Mouse (Mus musculus) adrenal gland, adult 8-10 months (tissue): ENCODE data around the gene Ntan1. TPM values are rescaled to one million over a fixed set of nuclear protein-coding genes. Genes with fewer than 3 reads are reported as not detected.
"Not testable (repeated sequence)": the region's sequence is repeated elsewhere in the genome, so short reads cannot be mapped to it uniquely, and the experiment has no call there.

Source experiments
- DNase-seq: peaks from one replicate; pipeline ENCODE4 v3.0.0; 2022
- total RNA-seq, 4 experiments: library from RNA; stranded (reverse); gene quantifications; 2 replicates each; pipeline ENCODE4 v1.2.4; 2022

Gene Ntan1
- total RNA-seq = 10 to 100 TPM; 56.4 to 67.5 (median 61.9) TPM

DNA sequence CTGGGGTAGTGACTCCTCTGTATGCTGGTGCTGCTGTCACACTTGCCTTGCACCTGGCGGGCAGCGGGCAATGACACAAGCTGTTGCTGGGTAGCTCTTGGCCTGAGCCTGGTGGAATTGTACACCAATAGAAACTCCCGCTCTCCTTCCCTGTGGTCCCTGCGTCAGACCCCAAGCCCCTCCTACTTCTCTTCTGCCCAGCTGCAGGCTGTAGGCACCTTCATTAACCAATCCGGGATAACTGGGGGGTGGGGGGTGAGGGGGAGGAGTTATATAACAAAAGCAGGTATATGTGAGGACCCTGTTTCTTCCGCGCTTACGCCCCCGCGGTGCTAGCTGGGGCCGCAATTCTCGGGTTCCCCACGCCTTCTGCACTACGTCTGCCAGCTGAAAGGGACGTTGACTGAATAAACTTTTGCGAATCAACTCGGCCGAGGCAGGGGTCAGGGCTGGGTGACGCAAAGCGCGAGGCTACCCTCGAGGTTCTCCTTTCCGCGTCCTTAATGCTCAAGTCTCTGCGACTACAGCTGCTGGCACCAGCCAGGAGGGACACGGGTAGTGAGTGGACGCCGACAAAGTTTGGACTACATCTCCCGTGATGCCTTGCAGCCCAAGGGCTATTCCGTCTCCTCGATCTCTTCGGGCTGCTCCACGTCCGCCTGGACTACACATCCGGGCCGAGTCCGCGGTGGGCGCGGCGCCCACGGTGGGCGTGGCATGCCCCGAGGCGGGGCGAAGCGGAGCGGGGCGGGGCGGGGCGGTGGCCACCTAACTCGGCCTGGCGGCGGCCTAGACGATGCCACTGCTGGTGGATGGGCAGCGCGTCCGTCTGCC, at the start of gene Ntan1:
Ntan1 (plus strand) TSS at position 286 of the 834 bp plus-strand sequence.
- DNase-seq = peak; percentile 95

DNA sequence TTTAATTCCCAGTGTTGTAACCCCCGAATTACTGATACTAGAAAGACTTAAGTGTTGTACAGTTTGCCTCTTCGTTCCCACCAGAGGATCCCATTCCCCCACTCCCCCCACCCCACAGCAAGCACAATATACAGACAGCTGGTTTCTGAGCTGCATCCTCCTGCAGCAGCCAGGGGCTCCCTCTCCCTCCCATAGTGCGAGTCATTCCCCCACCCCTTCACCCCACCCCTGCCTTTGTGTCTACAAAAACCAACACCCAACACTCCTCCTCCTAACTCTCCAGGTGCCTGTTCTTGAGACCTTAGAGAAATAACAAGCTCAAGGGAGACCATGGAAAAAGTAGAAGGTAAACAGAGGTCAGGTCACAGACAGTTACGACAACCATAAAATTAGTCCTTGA, 47.0 kb upstream of the Ntan1 start:
- DNase-seq = not testable (repeated sequence)

DNA sequence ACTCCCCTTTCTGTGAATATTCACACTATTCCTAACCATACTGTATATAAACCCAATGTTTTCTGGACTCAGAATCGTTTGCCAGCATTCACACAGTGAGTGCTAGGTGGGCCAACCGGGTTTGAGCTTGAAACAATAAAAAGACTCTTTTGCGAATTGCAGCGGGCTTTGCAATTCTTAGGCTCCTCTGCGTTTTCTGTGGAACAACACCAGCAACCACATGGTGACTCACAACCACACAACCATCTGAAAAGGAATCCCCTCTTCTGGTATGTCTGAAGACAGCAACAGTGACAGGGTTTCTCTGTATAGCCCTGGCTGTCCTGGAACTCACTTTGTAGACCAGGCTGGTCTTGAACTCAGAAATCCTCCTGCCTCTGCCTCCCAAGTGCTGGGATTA, 46.6 kb upstream of the Ntan1 start:
- not testable (repeated sequence) for DNase-seq

DNA sequence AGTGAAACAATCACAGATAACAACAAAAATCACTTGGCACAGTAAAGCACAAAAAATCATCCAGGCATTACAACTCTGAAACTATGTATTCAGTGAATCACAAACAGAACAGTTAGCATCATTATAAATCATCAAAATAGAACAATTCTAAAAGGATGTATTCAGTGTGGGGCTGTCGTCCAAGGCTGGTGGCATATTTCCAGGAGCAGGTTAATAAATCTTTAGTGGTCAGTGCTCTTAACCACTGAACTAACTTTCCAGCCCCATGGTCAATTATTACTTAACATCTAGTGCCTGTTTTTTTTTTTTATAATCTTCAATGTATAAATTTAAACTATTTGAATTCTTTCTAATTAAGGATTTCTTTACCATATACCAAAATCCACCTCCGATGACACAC, 44.6 kb upstream of the Ntan1 start:
- peak; percentile 72 for DNase-seq

DNA sequence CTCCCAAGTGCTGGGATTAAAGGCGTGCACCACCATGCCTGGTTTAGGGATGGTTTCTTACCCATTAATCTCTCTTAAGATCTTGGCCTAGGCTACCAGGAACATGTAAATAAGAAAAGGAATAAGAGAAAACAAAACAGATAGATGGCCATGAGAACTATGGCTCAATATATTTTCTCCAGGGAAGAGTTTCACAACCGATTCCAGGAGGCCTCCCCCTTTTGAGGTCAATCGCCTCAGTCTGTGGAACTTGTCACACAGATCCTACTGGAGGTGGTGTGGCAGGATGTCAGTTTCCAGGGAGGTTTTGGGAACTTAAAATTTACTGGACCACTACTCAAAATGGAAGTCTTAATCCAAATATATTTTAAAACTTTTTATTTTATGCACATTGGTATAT, 44.0 kb upstream of the Ntan1 start:
- not testable (repeated sequence) for DNase-seq

DNA sequence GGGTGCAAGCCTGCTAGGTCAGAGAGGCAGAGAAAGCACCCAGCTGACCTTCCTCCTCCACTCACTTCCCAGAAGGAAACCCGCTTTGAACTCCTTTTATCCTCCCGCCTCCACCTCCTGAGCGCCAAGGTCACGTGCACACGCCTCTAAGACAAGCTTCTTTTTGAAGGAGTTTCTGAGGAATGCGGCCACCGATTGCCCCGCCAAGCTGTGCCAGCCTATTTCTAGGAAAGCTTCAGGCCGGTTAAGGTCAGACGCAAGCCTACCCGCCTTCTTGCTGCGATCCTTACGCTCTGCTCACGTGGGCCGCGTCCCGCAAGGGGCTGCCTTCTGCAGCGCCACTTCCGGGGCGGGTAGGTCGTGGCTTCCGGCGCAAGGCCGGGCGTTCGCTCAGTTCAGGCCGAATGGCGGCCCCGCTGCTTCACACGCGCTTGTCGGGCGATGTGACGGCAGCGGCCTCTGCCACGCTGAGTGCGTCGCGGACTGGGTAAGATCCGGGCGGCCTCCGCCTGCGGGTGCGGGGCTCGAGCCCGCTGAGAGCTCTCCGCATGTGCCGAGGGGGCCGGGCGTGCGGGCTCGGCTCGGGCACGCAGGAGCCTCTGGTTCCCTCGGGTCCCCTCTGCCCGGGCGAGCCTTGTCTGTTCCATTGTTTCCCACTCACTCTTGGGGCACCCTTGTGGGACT, 38.1 kb upstream of the Ntan1 start, which contains the start of gene Rrn3:
Rrn3 (plus strand) TSS at position 356 of the 684 bp plus-strand sequence.
- DNase-seq = peak; percentile 88

DNA sequence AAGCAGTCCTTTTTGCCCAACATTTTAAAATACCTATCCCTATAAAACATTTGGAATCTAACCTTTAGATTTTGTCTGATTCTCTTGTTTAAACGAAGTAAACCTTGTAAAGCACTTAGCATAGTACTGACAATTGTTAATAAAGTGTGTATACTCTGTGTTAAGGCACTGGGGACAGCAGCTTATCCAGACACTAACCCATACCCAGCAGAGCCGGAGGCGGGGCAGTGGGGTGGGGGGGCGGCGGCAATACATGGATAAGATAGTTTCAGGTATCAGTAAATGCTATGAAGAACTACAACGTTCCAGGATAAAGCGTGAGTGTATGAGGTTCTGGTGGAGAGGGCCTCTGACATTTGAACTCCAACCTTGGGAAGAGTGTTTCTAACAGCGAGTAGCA, 37.4 kb upstream of the Ntan1 start:
- DNase-seq = no peak

DNA sequence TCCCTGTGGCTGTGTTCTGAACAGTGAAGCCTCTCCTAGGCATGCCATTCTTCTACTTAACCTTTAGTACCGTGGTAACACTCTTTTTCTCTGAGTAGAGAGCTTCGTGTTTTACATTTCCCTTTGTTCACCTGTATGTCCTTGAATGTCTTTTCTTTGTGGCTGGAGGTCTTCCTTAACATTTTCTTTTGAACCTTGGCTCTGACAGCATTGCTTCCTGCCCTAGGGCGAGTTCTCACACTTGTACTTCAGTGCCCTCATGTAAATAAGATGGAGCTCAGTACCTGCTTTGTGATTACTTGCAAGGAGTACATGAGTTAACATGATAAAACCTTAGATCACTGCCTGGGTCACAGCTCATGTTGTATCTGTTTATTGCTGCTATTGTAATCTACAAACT, 32.7 kb upstream of the Ntan1 start:
- DNase-seq = no peak

DNA sequence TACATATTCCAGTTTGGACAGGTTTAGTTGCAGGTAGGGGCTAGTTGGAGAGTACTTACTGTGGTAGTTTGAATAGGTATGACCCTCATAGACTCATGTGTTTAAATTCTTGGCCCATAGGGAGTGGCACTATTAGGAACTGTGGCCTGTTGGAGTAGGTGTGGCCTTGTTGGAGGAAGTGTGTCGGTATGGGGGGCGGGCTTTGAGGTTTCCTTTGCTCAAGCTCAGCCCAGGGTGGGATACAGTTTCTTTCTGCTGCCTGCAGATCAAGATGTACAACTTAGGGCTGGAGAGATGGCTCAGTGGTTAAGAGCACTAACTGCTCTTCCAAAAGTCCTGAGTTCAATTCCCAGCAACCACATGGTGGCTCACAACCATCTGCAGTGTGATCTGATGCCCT, 25.2 kb upstream of the Ntan1 start:
- DNase-seq = not testable (repeated sequence)

DNA sequence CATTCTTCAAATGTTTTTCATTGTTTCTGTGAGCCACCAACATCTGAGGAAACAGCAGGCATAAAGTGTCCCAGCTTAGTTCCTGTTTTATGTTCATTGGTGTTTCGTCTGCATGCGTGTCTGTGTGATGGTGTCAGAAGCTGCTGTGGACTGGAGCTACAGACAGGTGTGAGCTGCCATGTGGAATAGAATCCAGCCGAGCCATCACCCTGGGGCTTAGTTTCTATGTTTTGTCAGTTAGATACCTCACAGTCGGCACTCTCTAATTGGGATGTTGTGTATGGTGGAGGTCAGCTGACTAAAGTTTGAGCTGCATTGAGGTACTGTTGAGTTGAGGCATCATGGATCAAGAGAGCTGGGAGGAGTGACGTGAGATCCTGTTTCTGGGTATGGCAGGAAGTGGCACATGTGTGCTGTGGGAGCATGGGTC, 21.9 kb upstream of the Ntan1 start:
- no peak for DNase-seq

DNA sequence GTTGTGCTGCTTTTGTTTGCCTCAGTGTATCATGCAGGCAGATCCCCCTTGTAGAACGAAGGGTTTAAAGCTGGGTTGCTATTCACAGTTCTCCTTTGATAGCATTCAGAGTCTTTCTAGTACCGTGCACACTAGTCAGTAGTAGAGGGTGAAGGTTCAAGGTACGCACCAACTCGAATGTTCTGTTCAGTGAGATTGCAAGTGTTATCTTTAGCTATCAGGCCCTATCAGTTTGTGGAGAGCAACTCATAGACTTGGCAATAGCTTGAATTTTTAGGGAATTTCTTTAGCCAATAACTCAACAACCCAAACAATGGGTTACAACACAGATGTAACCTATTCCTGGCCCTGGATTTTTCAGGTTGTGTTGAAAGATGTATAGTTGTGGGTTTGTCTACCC, 17.4 kb upstream of the Ntan1 start:
- no peak for DNase-seq

DNA sequence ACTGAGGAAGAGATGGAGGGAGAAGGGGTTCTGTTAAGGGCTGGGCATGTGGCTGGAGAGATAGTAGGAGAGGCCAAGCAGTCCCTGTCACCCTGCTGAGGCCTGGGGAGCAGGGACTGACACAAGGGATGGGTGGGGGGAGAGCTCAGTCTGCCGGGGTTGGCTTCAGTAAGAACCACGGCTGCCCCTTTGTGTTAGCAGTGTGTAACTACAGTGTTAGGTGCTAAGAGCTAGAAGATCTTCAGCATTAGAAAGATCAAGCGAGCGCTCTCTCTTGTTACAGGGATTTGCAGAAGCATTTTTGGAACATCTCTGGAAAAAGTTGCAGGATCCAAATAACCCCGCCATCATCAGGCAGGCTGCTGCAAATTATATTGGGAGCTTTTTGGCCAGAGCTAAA, 14.0 kb upstream of the Ntan1 start:
- DNase-seq = no peak

DNA sequence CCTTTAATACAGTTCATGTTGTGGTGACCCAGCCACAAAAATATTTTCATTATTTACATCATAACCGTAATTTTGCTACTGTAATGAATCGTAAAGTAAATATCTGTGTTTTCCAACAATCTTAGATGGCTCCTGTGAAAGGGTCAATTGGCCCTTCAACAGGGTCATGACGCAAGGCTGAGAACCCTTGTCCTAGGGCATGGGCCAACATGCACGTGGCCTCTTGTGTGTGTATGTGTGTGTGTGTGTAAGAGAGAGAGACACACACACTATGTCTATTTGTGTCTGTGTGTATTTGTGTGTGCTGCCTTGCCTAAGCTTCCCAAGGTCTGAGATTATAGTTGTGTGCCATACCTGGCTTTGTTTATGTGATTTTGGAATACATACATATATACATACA, 11.0 kb upstream of the Ntan1 start:
- DNase-seq = no peak

DNA sequence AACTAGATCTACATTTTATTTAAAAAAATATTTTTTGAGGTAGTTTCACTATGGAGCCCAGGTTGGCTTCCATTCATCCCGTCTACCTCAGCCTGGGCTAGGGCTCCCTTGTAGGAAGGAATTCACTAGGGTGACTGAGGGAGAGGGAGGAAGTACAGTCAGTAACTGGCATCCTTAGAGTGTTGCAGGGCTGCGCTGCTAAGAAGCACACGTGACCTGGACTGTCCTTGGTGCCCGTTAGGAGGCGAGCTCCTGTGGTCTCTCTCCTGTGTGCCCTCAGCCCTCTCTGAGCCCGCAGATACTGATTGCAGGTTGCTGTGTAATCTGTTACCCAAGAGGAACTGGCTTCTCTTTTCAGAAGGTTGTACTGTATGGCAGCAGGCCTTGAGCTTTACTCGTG, 10.2 kb upstream of the Ntan1 start:
- no peak for DNase-seq

DNA sequence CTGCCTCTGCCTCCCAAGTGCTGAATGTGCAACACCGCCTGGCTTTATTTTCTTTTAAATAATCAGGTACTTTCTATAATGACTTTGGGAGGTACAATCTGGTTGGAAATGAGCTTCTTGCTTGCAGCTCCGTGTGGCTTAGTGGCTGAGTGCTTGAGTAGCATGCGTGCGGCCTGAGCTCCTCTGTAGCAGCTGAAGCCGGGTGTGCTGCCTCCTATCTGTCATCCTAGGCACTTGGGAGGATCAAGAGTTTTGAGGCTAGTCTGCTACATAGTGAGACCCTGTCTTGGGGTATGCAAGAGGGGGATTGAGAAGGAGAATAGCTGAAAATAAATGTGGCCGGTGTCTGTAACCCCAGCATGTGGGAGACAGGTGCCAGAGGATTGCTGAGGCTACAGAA, 6.5 kb upstream of the Ntan1 start:
- DNase-seq = no peak

DNA sequence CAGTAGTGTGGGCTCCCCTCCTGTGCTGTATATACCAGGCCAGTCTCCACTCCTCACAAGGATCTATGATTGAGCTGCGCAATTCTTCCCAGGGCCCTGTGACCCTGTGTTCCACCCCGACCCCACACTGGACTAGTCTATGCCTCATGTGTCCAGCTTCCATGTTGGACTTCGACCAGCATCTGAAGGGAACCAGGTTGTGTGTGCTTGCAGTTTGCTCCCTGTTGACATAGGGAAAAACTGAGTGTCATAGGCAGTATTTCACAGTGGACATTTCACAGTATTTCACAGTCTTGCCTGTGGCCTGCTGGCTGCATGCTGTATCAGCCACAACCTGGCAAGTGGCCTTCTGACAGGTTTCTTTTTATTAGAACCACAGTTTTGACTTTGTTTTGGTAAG, 5.4 kb upstream of the Ntan1 start:
- DNase-seq = no peak

DNA sequence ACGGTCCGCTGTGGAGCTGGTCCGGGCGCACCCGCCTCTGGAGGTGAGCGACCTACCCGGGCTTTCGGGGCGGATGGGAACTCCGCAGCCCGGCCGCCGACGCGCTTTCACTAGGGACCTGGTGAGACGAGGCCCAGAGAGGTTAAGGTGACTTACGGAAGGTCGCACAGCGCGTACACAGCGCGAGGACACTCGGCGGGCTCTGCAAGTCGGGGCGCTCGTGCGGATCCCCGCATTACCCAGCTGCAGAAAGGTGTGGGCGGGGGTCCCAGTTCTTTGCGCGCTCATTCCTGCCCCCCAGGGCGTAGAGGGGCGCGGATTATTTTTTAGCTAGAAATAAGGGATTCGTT, 724 bp downstream of the Ntan1 start:
- DNase-seq = no peak

DNA sequence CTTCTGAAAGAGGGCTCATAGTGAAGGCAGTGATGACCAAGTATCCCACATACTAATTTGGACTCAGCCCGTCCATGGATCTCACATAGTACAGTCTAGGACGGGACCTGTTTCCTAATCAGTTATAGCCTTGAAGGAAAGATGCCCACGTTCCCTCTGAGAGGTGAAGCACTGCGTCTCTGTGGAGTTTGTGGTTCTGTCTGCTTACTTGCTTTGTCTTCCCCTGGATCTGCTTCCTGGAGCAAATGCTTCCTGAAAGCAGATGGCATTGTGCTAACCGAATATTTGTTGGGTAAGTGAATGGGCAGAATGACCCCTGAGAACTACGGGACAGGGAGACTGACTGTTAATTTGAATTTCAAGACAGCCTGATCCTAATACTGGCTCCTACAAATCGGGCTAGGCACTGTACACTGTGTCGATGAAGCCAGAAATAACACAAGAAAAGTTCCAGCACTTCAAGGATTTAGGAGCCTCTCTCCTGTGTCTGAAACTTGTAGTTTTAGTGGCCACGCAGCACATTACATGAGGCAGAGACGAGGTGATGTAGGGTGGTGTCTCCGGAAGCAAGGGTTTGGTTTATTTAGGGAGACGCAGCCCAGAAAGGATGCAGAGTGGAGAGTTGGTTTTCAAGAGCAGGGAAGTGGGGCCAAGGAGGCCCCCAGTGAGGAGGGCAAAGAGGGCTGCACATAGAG, 1.3 kb downstream of the Ntan1 start:
- DNase-seq = no peak

DNA sequence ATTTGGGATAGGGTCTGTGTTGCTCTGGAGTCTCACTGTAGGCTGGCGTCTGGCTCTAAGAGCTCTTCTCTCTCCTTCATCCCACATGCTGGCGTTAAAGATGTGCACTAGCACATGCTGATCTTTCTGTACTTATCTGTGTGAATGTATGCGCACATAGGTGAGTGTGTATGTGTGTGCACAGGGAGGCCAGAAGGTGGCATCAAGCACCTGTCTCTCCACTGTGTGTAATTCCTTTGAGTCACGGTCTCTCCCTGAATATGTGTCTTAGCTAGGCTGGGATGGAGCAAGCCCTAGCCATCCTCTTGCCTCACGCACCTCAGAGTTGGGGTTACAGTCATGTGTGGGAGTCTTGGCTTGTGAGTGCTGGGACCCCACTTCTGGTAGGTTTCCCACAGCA, 2.1 kb downstream of the Ntan1 start:
- no peak for DNase-seq

DNA sequence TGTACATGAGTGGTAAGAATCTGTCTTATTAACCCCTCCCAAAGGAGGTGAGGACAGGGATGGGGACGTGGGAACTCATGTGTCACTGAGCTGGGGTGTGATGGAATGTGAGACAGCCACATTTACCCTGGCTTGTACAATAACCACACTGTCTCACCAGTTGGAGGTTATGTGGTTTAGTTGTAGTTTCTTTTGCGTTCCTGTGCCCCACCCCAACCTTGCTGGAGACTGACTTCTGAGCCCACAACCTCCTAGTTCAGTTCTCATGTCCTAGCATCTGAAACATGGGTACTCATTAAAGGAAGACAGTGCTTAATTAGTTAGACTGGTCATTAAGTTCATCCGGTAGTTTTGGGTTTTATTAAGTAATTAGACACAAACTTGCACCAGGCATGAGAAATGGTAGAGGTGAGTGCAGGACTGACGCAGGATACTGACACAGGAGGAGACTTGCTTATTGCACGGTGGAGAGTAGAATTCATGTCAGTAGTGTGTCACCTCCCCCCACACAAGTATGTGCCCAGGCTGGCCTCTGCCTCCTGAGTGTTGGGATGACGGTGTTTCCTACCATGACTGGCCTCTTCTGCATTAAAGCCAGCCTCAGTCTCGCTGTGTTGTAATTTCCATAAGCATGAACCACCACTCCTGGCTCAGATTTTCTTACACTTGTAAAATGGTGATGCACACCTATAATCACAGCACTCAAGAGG, 7.3 kb downstream of the Ntan1 start:
- no peak for DNase-seq

DNA sequence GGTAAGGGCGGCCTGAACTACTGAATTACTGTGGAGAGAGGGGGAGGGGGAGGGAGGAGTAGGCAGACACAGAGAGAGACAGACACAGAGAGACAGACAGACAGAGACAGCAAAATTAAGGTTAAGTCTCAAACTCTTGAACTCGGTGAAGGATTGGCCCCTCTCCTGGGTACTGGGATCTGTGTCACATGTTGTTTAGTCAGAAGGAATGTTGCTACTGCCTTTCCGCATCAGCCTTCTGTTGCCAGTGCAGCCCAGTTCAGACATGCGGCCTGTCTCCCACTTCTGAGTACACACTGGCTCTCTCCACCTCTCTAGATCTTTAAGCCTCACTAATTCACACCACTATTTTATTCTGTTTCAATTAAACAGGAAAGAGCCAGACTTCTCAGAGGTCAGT, 7.9 kb downstream of the Ntan1 start:
- DNase-seq = no peak

DNA sequence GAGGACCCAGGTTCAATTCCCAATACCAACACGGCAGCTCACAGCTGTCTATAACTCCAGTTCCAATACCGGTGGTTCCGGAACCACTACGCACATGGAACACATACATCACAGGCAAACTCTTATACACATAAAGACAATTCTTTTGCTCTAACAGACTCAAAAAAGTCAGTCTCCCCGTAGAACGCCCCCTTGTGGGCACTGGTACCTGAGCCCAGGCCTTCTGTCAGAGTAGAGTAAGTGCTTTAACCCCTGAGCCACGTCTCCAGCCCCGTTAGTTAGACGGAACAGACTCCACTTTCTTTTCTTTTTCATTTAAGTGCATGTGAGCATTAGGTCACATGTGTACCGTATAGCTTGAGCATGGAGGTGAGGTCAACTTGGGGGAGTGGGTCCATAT, 11.8 kb downstream of the Ntan1 start:
- DNase-seq = no peak

DNA sequence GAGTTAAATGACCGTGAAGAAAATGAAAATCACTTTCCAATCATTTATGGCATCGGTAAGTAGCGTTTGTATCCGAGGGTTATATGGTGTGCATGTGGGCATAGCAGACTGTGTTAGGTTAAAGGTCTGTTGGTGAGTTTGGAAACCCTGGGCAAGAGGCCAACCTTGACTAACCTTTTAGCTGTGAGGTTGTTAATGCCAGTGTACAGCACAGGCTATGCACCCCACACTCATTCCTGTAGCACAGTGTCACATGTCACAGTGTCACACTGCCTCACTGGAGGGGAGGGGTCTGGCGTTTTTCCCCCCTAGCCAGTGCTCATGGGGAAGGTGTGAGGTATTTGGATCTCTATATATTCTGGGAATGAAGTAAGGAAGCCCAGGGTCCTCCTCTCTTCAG, 13.0 kb downstream of the Ntan1 start:
- no peak for DNase-seq
